ENCODE assay signal across 8 mouse cellular contexts in genomic region chr1:73915218-73916070, GRCm38 (mm10).
DNase-seq lines count a peak whose midpoint lies in the region; ATAC-seq and TF ChIP-seq lines count a peak whose summit lies in the region.

No protein-coding gene starts in this region.

- DNase-seq in kidney, adult 2 months = peak; percentile 6
- no peak for DNase-seq in spleen, postnatal 36 days (ENCODE audit: low spot score in 2 of 2)

- H3K4me3 ChIP-seq in kidney, adult 2 months (ENCODE audit: insufficient read depth, low read depth, low read length) = no peak overlapping the region
- H3K4me3 ChIP-seq in kidney, embryonic 16.5 days (ENCODE audit: low read length) = no peak overlapping the region
- H3K4me3 ChIP-seq in brown adipose tissue, adult 24 weeks (ENCODE audit: insufficient read depth, low read depth, low read length) = no peak overlapping the region
- no peak overlapping the region for H3K4me3 ChIP-seq in heart, embryonic 13.5 days
- H3K4me3 ChIP-seq in limb, embryonic 12.5 days (replicated peaks) = no peak overlapping the region

- no peak overlapping the region for H3K27ac ChIP-seq in kidney, adult 2 months (ENCODE audit: insufficient read depth, low read depth, low read length)
- H3K27ac ChIP-seq in kidney, embryonic 16.5 days (ENCODE audit: low read length) = no peak overlapping the region
- H3K27ac ChIP-seq in brown adipose tissue, adult 24 weeks (replicated peaks; ENCODE audit: low read depth, low read length) = peak overlapping the region; percentile 22; the same call in 1 of the 2 replicates
- peak overlapping the region; percentile 85 for H3K27ac ChIP-seq in heart, embryonic 13.5 days (replicated peaks)
- H3K27ac ChIP-seq in limb, embryonic 12.5 days = 0 out of 2 replicates have a peak overlapping the region, but pooled peaks have one; percentile 17

- TF ChIP-seq POLR2A in kidney, adult 2 months (IDR thresholded peaks at IDR 0.05; ENCODE audit: low read depth, low read length) = no peak

- no peak overlapping the region for H3K9ac ChIP-seq in kidney, embryonic 16.5 days (replicated peaks; ENCODE audit: low read length)
- H3K9ac ChIP-seq in heart, embryonic 13.5 days = peak overlapping the region; percentile 69
- no peak overlapping the region for H3K9ac ChIP-seq in limb, embryonic 12.5 days (replicated peaks)

- 54% methylated on average over 8 of the region's 8 CpGs for WGBS in kidney, adult 2 months
- WGBS in kidney, embryonic 16.5 days = 60% methylated on average over 8 of the region's 8 CpGs
- whole genome bisulfite sequencing in heart, embryonic 13.5 days = 30% methylated on average over 8 of the region's 8 CpGs
- WGBS in limb, embryonic 12.5 days = 61% methylated on average over 8 of the region's 8 CpGs

- H3K27me3 ChIP-seq in kidney, adult 2 months (replicated peaks; ENCODE audit: control insufficient read depth, insufficient read depth, low read length) = no peaks in the 10 kb centered on the region
- no peaks in the 10 kb centered on the region for H3K27me3 ChIP-seq in kidney, embryonic 16.5 days (ENCODE audit: insufficient read depth, low read length)
- no peaks in the 10 kb centered on the region for H3K27me3 ChIP-seq in heart, embryonic 13.5 days (replicated peaks)
- no peaks in the 10 kb centered on the region for H3K27me3 ChIP-seq in limb, embryonic 12.5 days

- no peak for TF ChIP-seq CTCF in kidney, adult 2 months (conservative IDR thresholded peaks at IDR 0.05; ENCODE audit: insufficient read depth, insufficient read length, low read depth, low read length)

- H3K4me1 ChIP-seq in kidney, adult 2 months (ENCODE audit: control insufficient read depth, insufficient read depth, low read length) = no peaks in the 10 kb centered on the region
- peaks cover 14% of the 10 kb centered on the region for H3K4me1 ChIP-seq in kidney, embryonic 16.5 days (ENCODE audit: insufficient read depth, low read length)
- 0 out of 2 replicates have a peak, but pooled peaks cover 4% of the 10 kb centered on the region for H3K4me1 ChIP-seq in brown adipose tissue, adult 24 weeks (ENCODE audit: control insufficient read depth, insufficient read depth, insufficient read length, low read length)
- H3K4me1 ChIP-seq in heart, embryonic 13.5 days = peaks cover 74% of the 10 kb centered on the region
- peaks cover 14% of the 10 kb centered on the region for H3K4me1 ChIP-seq in limb, embryonic 12.5 days (replicated peaks)

- ATAC-seq in kidney, embryonic 16.5 days (ENCODE audit: low FRiP score, low TSS enrichment) = no peak
- ATAC-seq in heart, embryonic 13.5 days (ENCODE audit: extremely low read depth, insufficient number of reproducible peaks, low FRiP score, low TSS enrichment) = no peak
- no peak for ATAC-seq in limb, embryonic 12.5 days (ENCODE audit: insufficient number of reproducible peaks, insufficient read depth, low FRiP score, low TSS enrichment, low read depth)
- ATAC-seq in inflammation-experienced regulatory T-cells, adult 6 months = no peak
- ATAC-seq in megakaryocyte-erythroid progenitor cell, adult 5-6 weeks (replicated peaks; ENCODE audit: low FRiP score, low TSS enrichment, poor library complexity, severe bottlenecking) = no peak

- peaks cover 41% of the 10 kb centered on the region for H3K36me3 ChIP-seq in kidney, adult 2 months (ENCODE audit: control insufficient read depth, insufficient read depth, low read length)
- H3K36me3 ChIP-seq in kidney, embryonic 16.5 days (ENCODE audit: insufficient read depth, low read length) = peaks cover 54% of the 10 kb centered on the region
- H3K36me3 ChIP-seq in heart, embryonic 13.5 days = peaks cover 99% of the 10 kb centered on the region
- H3K36me3 ChIP-seq in limb, embryonic 12.5 days = peaks cover 84% of the 10 kb centered on the region

- H3K9me3 ChIP-seq in kidney, embryonic 16.5 days (ENCODE audit: low read length) = no peaks in the 10 kb centered on the region
- no peaks in the 10 kb centered on the region for H3K9me3 ChIP-seq in heart, embryonic 13.5 days
- H3K9me3 ChIP-seq in limb, embryonic 12.5 days = no peaks in the 10 kb centered on the region

- no peak overlapping the region for H3K4me2 ChIP-seq in kidney, embryonic 16.5 days (replicated peaks; ENCODE audit: low read depth, low read length)
- peak overlapping the region; percentile 24 for H3K4me2 ChIP-seq in heart, embryonic 13.5 days
- no peak overlapping the region for H3K4me2 ChIP-seq in limb, embryonic 12.5 days

Comparison
In these comparisons a context has a peak if more than half of its experiments do, and no peak if none do; other contexts are left out.
1. H3K27ac ChIP-seq: peak in brown adipose tissue, adult 24 weeks (single experiment), heart, embryonic 13.5 days (single experiment) and limb, embryonic 12.5 days (single experiment); none in kidney, adult 2 months (single experiment) and kidney, embryonic 16.5 days (single experiment).